ENCODE assay signal across 8 mouse cellular contexts in genomic region chr16:57120913-57121815, GRCm38 (mm10). TPM values are rescaled to one million over a fixed set of nuclear protein-coding genes. Genes with fewer than 3 reads are reported as not detected.
A peak's percentile ranks its signal among the peaks of the same experiment; 100 is the strongest.
DNase-seq lines count a peak whose midpoint lies in the region; ATAC-seq lines count a peak whose summit lies in the region.

Tomm70a (plus strand) TSS chr16:57121703.

- peak within 1 kb of the TSS; percentile 95 for H3K27ac ChIP-seq in hindbrain, embryonic 12.5 days

- H3K9ac ChIP-seq in hindbrain, embryonic 12.5 days: peak within 1 kb of the TSS; percentile 85

- under 1% methylated on average over 37 of the region's 37 CpGs for WGBS in hindbrain, embryonic 12.5 days

- peak; percentile 94 for DNase-seq in NIH3T3 (ENCODE audit: low read depth)
- DNase-seq in cerebellum, postnatal 10 days: peak; percentile 96
- DNase-seq in frontal cortex, postnatal 10 days (ENCODE audit: low spot score in 2 of 2): peak; percentile 94 to 96
- DNase-seq in layer of hippocampus, postnatal 14 days (ENCODE audit: low spot score in 2 of 2): peak; percentile 96 to 97
- DNase-seq in lung, postnatal 14 days: peak; percentile 91
- peak; percentile 86 for DNase-seq in retina, adult 2 months (ENCODE audit: low read depth, low spot score)
- peak; percentile 90 to 92 for DNase-seq in thymus, postnatal 36 days

- H3K36me3 ChIP-seq in hindbrain, embryonic 12.5 days: no peaks in the 10 kb centered on the region

- H3K4me3 ChIP-seq in hindbrain, embryonic 12.5 days: peak within 1 kb of the TSS; percentile 83

- peak; percentile 100 for ATAC-seq in hindbrain, embryonic 12.5 days (ENCODE audit: low FRiP score)

- no peaks in the 10 kb centered on the region for H3K27me3 ChIP-seq in hindbrain, embryonic 12.5 days

- H3K4me2 ChIP-seq in hindbrain, embryonic 12.5 days (replicated peaks): peak within 1 kb of the TSS; percentile 78

- H3K4me1 ChIP-seq in hindbrain, embryonic 12.5 days: peaks cover 16% of the 10 kb centered on the region

- H3K9me3 ChIP-seq in hindbrain, embryonic 12.5 days (replicated peaks): no peaks in the 10 kb centered on the region

RNA-seq across cellular contexts. Expression of gene Tomm70a, which starts in this region (rescaled TPM):
- 63.9 and 64.9 TPM in 2 replicates for polyA plus RNA-seq in hindbrain, embryonic 12.5 days (2016; fragmentation: Nextera tagmentation; extraction: Ambion mirVana)
- 100 to 1,000 TPM; 104 to 110 TPM for total RNA-seq in layer of hippocampus, postnatal 14 days (2021)

Comparison
In these comparisons a context has a peak if more than half of its experiments do, and no peak if none do; other contexts are left out.
1. Peak in every context shown above with its lines: DNase-seq, ATAC-seq, H3K4me3 ChIP-seq and H3K27ac ChIP-seq.